In the genomic region with DNA sequence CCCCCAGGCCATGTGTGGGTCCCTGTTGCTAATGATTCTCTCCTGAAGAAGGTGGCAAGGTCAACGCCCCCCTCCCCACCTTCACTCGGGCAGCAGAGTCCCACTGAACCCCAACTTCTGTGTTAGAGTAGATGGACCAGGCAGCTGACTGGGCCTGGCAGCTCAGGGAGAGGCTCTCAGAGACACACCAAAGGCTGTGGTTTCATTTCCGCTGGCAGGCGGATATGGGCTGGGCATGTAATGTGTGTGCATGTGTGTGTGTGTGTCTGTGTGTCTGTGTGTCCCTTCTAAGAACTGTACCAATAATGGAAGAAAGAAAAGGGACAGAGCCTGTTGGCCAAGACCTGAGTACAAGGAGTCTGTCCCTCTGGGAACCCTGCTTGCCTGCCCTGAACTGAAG, we compare ENCODE assay signal across 13 mouse cellular contexts. TPM values are rescaled to one million over a fixed set of nuclear protein-coding genes. Genes with fewer than 3 reads are reported as not detected.
DNase-seq lines count a peak whose midpoint lies in the region; ATAC-seq and TF ChIP-seq lines count a peak whose summit lies in the region.
"Had no signal": no experiment of that assay in that cellular context is flagged by ENCODE, and none has a peak within 500 bp of the region (broad histone marks: within the 10 kb centered on the region; RNA-seq: fewer than 3 reads in every experiment).

No protein-coding gene starts in this region.

- intact Hi-C loops in left cerebral cortex, adult 2 months (cut with DNase I): no loop called here
- intact Hi-C loops in left cerebral cortex, postnatal 4 days (cut with DNase I): loop anchor here (10.0 kb wide), 1 partner anchor 1618 kb away; no protein-coding TSS in a partner anchor

- peak overlapping the region; percentile 32 for H3K27ac ChIP-seq in left cerebral cortex, adult 2 months
- H3K27ac ChIP-seq: intestine, embryonic 15.5 days; limb, embryonic 15.5 days had no signal

- no peak overlapping the region for H3K4me3 ChIP-seq in left cerebral cortex, adult 2 months
- H3K4me3 ChIP-seq: intestine, embryonic 15.5 days; limb, embryonic 15.5 days had no signal

- TF ChIP-seq CTCF in left cerebral cortex, adult 2 months (IDR thresholded peaks at IDR 0.05): no peak

- ATAC-seq in common myeloid progenitor, adult 5-6 weeks (replicated peaks; ENCODE audit: low read depth, poor library complexity, severe bottlenecking): peak; percentile 50; the same call in 1 of the 2 replicates
- ATAC-seq in megakaryocyte, adult 5-6 weeks (ENCODE audit: poor library complexity, severe bottlenecking): peak; percentile 62
- ATAC-seq: intestine, embryonic 15.5 days had no signal

- DNase-seq in left cerebral cortex, adult 2 months (ENCODE audit: extremely low spot score in 1 of 2, low spot score in 2 of 2): no peak
- DNase-seq in left cerebral cortex, postnatal 4 days: no peak
- DNase-seq in thymus, postnatal 10 days (ENCODE audit: low spot score in 2 of 2): peak; percentile 66 to 67
- no peak for DNase-seq in cerebellum, postnatal 36 days
- no peak for DNase-seq in layer of hippocampus, adult 8-10 months (ENCODE audit: low spot score in 2 of 2)
- DNase-seq in gastrocnemius, adult 8-10 months (ENCODE audit: low spot score in 2 of 2): no peak
- DNase-seq: cerebellum, postnatal 25 days; layer of hippocampus, adult 9-11 months; lung, postnatal 14 days had no signal

RNA-seq across cellular contexts. Expression of gene Bcl11b, which starts 10.4 kb away (rescaled TPM):
- 10 to 100 TPM; 57.8 to 69.0 TPM for total RNA-seq in left cerebral cortex, adult 2 months (2021)
- total RNA-seq in left cerebral cortex, postnatal 4 days (2021): 100 to 1,000 TPM; 125 to 127 TPM
- 0.19 TPM in 1 of 2 replicates, not detected in the other for total RNA-seq in common myeloid progenitor, adult 5-6 weeks (2017)
- 0.38 and 0.39 TPM in 2 replicates for total RNA-seq in megakaryocyte, adult 5-6 weeks (2015)
- total RNA-seq in megakaryocyte, adult 5-6 weeks (2017): 0.28 and 0.33 TPM in 2 replicates
- total RNA-seq in layer of hippocampus, adult 8-10 months (2022): 100 to 1,000 TPM; 110 to 122 (median 115) TPM
- total RNA-seq in gastrocnemius, adult 8-10 months (2022): under 1 TPM in 1 of 4 experiments, not detected in 3; 0.02 TPM

Comparison
In these comparisons a context has a peak if more than half of its experiments do, and no peak if none do; other contexts are left out.
1. DNase-seq: peak in thymus, postnatal 10 days (2 of 2); none in left cerebral cortex, adult 2 months (0 of 2), left cerebral cortex, postnatal 4 days (single experiment), cerebellum, postnatal 36 days (0 of 2), layer of hippocampus, adult 8-10 months (0 of 2) and gastrocnemius, adult 8-10 months (0 of 2).
2. RNA of gene Bcl11b, which starts 10.4 kb away (total RNA-seq): 125 to 127 TPM in left cerebral cortex, postnatal 4 days, 110 to 122 TPM in layer of hippocampus, adult 8-10 months and 57.8 to 69.0 TPM in left cerebral cortex, adult 2 months; 0.28 to 0.39 TPM in megakaryocyte, adult 5-6 weeks, 0.02 TPM in gastrocnemius, adult 8-10 months and 0.19 TPM in common myeloid progenitor, adult 5-6 weeks; every median in the first group is over 10 times any median in the second.